Mouse (Mus musculus) limb, embryonic 14.5 days (tissue): ENCODE data around the gene Cacfd1. TPM values are rescaled to one million over a fixed set of nuclear protein-coding genes. Genes with fewer than 3 reads are reported as not detected.

ENCODE experiments used
- ATAC-seq: fragments of 200-750 bp; cut with Nextera tagmentation; 2 replicates; pipeline ENCODE4 v1.8.0; 2017; ENCODE audit warnings: low read depth, moderate number of reproducible peaks, moderate TSS enrichment; ENCODE audit not compliant: low FRiP score
- DNase-seq: peaks from one replicate; pipeline ENCODE4 v3.0.0-alpha.2; 2015; ENCODE audit warnings: low spot score
- H3K27ac ChIP-seq: fragments of 300-500 bp; sonication (generic); replicated peaks from 2 replicates; pipeline ENCODE4 v1.5.1; 2014; ENCODE audit warnings: low read depth, mild to moderate bottlenecking, low read length, moderate library complexity, mixed read lengths
- H3K27me3 ChIP-seq: fragments of 300-500 bp; sonication (generic); 2 replicates; pipeline ENCODE4 v1.6.1; 2014; ENCODE audit warnings: low read length, mixed read lengths; ENCODE audit not compliant: control insufficient read depth, insufficient read depth
- H3K36me3 ChIP-seq: fragments of 300-500 bp; sonication (generic); 2 replicates; pipeline ENCODE4 v1.6.1; 2014; ENCODE audit warnings: mild to moderate bottlenecking, low read length, moderate library complexity, mixed read lengths; ENCODE audit not compliant: control insufficient read depth, insufficient read depth
- H3K4me1 ChIP-seq: fragments of 300-500 bp; sonication (generic); 2 replicates; pipeline ENCODE4 v1.6.1; 2014; ENCODE audit warnings: antibody characterized with exemption, low read length, mixed read lengths; ENCODE audit not compliant: control insufficient read depth, insufficient read depth
- H3K4me2 ChIP-seq: fragments of 300-500 bp; sonication (generic); replicated peaks from 2 replicates; pipeline ENCODE4 v1.6.1; 2014; ENCODE audit warnings: low read depth, mild to moderate bottlenecking, low read length, moderate library complexity; ENCODE audit not compliant: severe bottlenecking
- H3K4me3 ChIP-seq: fragments of 300-500 bp; sonication (generic); replicated peaks from 2 replicates; pipeline ENCODE4 v1.5.1; 2014; ENCODE audit warnings: low read length
- H3K9ac ChIP-seq: fragments of 300-500 bp; sonication (generic); 2 replicates; pipeline ENCODE4 v1.6.1; 2014; ENCODE audit warnings: mild to moderate bottlenecking, low read depth, low read length, moderate library complexity; ENCODE audit not compliant: severe bottlenecking
- H3K9me3 ChIP-seq: fragments of 300-500 bp; sonication (generic); 2 replicates; pipeline ENCODE4 v1.6.1; 2016; ENCODE audit warnings: low read length; ENCODE audit not compliant: control insufficient read depth
- POLR2A ChIP-seq: fragments of 200-500 bp; IDR thresholded peaks from 2 replicates; pipeline ENCODE4 v1.8.0; 2012; ENCODE audit warnings: inconsistent platforms, mild to moderate bottlenecking, moderate library complexity, borderline replicate concordance; ENCODE audit not compliant: insufficient read depth, insufficient read length; ENCODE audit errors: extremely low read depth
- WGBS: fragments of 180-500 bp; shearing (Covaris S2); extraction: QIAGEN DNeasy Blood & Tissue Kit; methylation state at CpG from one replicate; pipeline ENCODE4 v1.1.7; 2014; 5-methylcytosine and 5-hydroxymethylcytosine counted together
- polyA plus RNA-seq, 2 experiments: library from polyadenylated mRNA; depleted of rRNA in 1 of 2; stranded (reverse) in 1 of 2; unstranded in 1 of 2; fragments of >200 nt; fragmentation: Nextera tagmentation in 1 of 2; extraction: Ambion mirVana in 1 of 2; gene quantifications; 2 replicates each; pipeline versions ENCODE4 v1.2.1 to v1.2.3; 2012 to 2014

Gene Cacfd1
- polyA plus RNA-seq, 2 experiments = 65.3 to 82.9 TPM

GRCm38 (mm10) chr2:27037008-27037407 is 27.3 kb downstream of the Cacfd1 start:
- Histone ChIP-seq H3K9ac (no peak overlapping the region), H3K4me3 (no peak overlapping the region), H3K4me2 (no peak overlapping the region), H3K27ac (no peak overlapping the region), H3K36me3 (no peaks in the 10 kb centered on the region), H3K27me3 (no peaks in the 10 kb centered on the region), H3K4me1 (no peaks in the 10 kb centered on the region), H3K9me3 (no peaks in the 10 kb centered on the region)
- ATAC-seq (no peak), DNase-seq (no peak)
- WGBS = 57% methylated on average over 4 of the region's 4 CpGs
- TF ChIP-seq POLR2A = no peak

- Histone ChIP-seq H3K9me3 (no peaks in the 10 kb centered on the region), H3K4me2 (no peak overlapping the region), H3K27me3 (no peaks in the 10 kb centered on the region), H3K4me1 (no peaks in the 10 kb centered on the region), H3K27ac (no peak overlapping the region), H3K9ac (no peak overlapping the region), H3K36me3 (no peaks in the 10 kb centered on the region), H3K4me3 (no peak overlapping the region)
- peak; percentile 42; the same call in 1 of the 2 replicates for ATAC-seq
- 0% methylated on average over 3 of the region's 3 CpGs for WGBS
- TF ChIP-seq POLR2A = no peak
- DNase-seq = peak; percentile 82
Observed at GRCm38 (mm10) chr2:27038596-27038995, 28.9 kb downstream of the Cacfd1 start.

GRCm38 (mm10) chr2:27039286-27039685 is 29.6 kb downstream of the Cacfd1 start:
- no peak for TF ChIP-seq POLR2A
- Histone ChIP-seq H3K4me3 (no peak overlapping the region), H3K36me3 (no peaks in the 10 kb centered on the region), H3K9me3 (no peaks in the 10 kb centered on the region), H3K4me2 (no peak overlapping the region), H3K27me3 (no peaks in the 10 kb centered on the region), H3K9ac (no peak overlapping the region), H3K4me1 (no peaks in the 10 kb centered on the region), H3K27ac (no peak overlapping the region)
- DNase-seq (no peak), ATAC-seq (no peak)
- WGBS = 0% methylated on average over 1 of the region's 1 CpGs

DNA sequence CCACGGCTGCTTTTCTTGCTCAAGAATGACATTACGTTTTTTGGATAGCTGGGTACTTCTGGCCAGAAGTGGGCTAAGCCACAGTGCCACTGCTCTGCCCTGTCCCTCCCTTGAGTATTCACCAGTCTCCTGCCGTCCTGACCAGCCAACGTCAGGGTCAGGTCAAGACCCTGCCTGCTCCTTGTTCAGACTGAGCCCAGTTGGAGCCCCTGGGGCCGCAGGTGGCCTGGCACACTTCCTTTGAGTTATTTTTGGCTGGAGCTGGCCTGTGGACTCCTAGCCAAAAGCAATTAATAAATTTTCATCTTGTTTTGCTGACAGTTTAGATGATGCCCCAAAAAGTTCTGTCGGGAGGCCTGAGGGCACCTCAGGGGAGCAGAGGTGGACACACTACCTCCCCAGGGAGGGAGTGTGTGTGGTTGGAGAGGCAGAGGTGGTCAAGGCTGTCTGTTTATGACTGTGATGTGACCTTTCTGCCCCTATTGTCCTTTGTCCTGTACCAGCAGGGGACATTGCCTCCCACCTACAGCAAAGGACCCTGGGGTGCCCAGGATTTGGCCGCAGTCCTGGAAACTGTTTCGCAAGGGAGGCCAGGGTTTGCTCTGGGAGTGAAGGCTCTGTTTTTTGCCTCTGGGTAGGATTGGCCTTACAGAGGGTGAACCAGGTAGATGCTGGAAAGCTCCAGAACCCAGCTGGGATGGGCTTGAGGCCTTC is 32.6 kb downstream of the Cacfd1 start:
- Histone ChIP-seq H3K27me3 (no peaks in the 10 kb centered on the region), H3K9ac (no peak overlapping the region), H3K27ac (no peak overlapping the region), H3K9me3 (no peaks in the 10 kb centered on the region), H3K36me3 (no peaks in the 10 kb centered on the region), H3K4me2 (no peak overlapping the region), H3K4me3 (no peak overlapping the region), H3K4me1 (no peaks in the 10 kb centered on the region)
- no peak for TF ChIP-seq POLR2A
- DNase-seq (no peak), ATAC-seq (no peak)
- WGBS = 70% methylated on average over 8 of the region's 8 CpGs

DNA sequence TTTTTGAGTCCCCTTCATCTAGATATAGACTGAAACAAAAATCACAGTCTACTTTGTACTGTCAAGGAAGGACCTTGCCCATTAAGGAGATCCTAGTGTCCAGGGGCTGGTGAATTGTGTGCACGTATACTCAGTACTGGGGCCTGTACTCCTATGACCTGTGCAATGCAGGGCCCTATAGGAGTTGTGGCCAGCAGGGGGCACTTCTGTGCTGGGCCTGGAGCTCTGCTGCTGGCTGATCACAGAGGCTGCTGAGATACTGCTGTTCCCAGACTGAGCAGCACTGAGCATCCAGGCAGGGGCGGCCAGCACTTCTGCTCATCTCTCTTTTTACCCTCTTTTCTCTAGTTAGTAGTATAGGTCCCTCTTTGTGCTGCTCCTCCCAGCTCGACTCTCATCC is 33.7 kb downstream of the Cacfd1 start:
- Histone ChIP-seq H3K9me3 (no peaks in the 10 kb centered on the region), H3K27me3 (no peaks in the 10 kb centered on the region), H3K36me3 (no peaks in the 10 kb centered on the region), H3K9ac (no peak overlapping the region), H3K4me3 (no peak overlapping the region), H3K4me1 (no peaks in the 10 kb centered on the region), H3K27ac (no peak overlapping the region), H3K4me2 (no peak overlapping the region)
- peak; percentile 88 for ATAC-seq
- peak; percentile 88 for DNase-seq
- 21% methylated on average over 3 of the region's 3 CpGs for WGBS
- no peak for TF ChIP-seq POLR2A

- no peak overlapping the region for H3K4me2 ChIP-seq
- WGBS = 68% methylated on average over 4 of the region's 4 CpGs
- no peak for ATAC-seq
Observed at GRCm38 (mm10) chr2:27044166-27044565, 34.4 kb downstream of the Cacfd1 start.

More at GRCm38 (mm10) chr2:27044166-27044565, 34.4 kb downstream of the Cacfd1 start:
- H3K4me1 ChIP-seq = no peaks in the 10 kb centered on the region
- no peaks in the 10 kb centered on the region for H3K36me3 ChIP-seq
- no peaks in the 10 kb centered on the region for H3K27me3 ChIP-seq
- no peak for DNase-seq
- H3K9me3 ChIP-seq = no peaks in the 10 kb centered on the region
- H3K4me3 ChIP-seq = no peak overlapping the region
- TF ChIP-seq POLR2A = no peak
- H3K9ac ChIP-seq = no peak overlapping the region
- H3K27ac ChIP-seq = no peak overlapping the region
